Mouse (Mus musculus): ENCODE measurements around the gene Anks1b. TPM values are rescaled to one million over a fixed set of nuclear protein-coding genes. Genes with fewer than 3 reads are reported as not detected.

The Anks1b gene
- polyA plus RNA-seq, 1 experiment from 2014 or later: 17.3 TPM

- DNase-seq (ENCODE audit: low spot score) (no peak), ATAC-seq (replicated peaks; ENCODE audit: low FRiP score) (no peak)
- no peak overlapping the region for H3K4me2 ChIP-seq (ENCODE audit: low read depth, low read length, severe bottlenecking)
- H3K4me3 ChIP-seq (ENCODE audit: low read depth, low read length): no peak overlapping the region
- 95% methylated on average over 4 of the region's 4 CpGs for WGBS
- H3K36me3 ChIP-seq (ENCODE audit: control insufficient read depth, insufficient read depth, low read length): no peaks in the 10 kb centered on the region
- no peaks in the 10 kb centered on the region for H3K27me3 ChIP-seq (ENCODE audit: control insufficient read depth, insufficient read depth, low read length)
- H3K9me3 ChIP-seq (ENCODE audit: control insufficient read depth, low read length): no peaks in the 10 kb centered on the region
- H3K4me1 ChIP-seq (replicated peaks; ENCODE audit: control insufficient read depth, insufficient read depth, low read length): no peaks in the 10 kb centered on the region
- no peak overlapping the region for H3K9ac ChIP-seq (ENCODE audit: low read length)
- H3K27ac ChIP-seq (ENCODE audit: low read depth, low read length): no peak overlapping the region
Observed at GRCm38 (mm10) chr10:90329781-90330180, 456.5 kb downstream of the Anks1b start.

GRCm38 (mm10) chr10:90345394-90345793, 472.1 kb downstream of the Anks1b start:
- ATAC-seq (replicated peaks; ENCODE audit: low FRiP score): no peak
- H3K9ac ChIP-seq (ENCODE audit: low read length): no peak overlapping the region
- H3K27me3 ChIP-seq (ENCODE audit: control insufficient read depth, insufficient read depth, low read length): no peaks in the 10 kb centered on the region
- no peaks in the 10 kb centered on the region for H3K4me1 ChIP-seq (replicated peaks; ENCODE audit: control insufficient read depth, insufficient read depth, low read length)
- no peaks in the 10 kb centered on the region for H3K9me3 ChIP-seq (ENCODE audit: control insufficient read depth, low read length)
- H3K4me3 ChIP-seq (ENCODE audit: low read depth, low read length): no peak overlapping the region
- H3K36me3 ChIP-seq (ENCODE audit: control insufficient read depth, insufficient read depth, low read length): no peaks in the 10 kb centered on the region
- no peak for DNase-seq (ENCODE audit: low spot score)
- H3K27ac ChIP-seq (ENCODE audit: low read depth, low read length): no peak overlapping the region
- 86% methylated on average over 1 of the region's 1 CpGs for WGBS
- no peak overlapping the region for H3K4me2 ChIP-seq (ENCODE audit: low read depth, low read length, severe bottlenecking)

DNA sequence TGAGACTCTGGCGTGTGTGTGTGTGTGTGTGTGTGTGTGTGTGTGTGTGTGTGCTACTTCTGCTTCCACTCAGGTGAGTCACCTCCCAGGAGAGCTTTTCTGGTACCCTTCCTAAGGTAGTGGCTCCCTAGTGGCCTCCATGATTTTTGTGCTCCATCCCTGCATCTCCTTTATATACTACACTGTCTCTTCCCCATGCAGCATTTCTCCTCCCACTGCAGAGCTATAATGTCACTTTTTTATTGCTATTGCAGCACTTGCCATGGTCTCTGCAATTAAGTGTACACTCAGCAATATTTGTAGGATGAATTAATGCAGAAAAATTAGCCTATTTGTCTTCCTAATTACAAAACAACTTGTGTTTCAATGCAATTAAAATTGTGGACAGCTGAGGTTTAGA, 482.9 kb downstream of the Anks1b start:
- Histone ChIP-seq H3K4me1 (replicated peaks; ENCODE audit: control insufficient read depth, insufficient read depth, low read length) (no peaks in the 10 kb centered on the region), H3K4me3 (ENCODE audit: low read depth, low read length) (no peak overlapping the region), H3K27me3 (ENCODE audit: control insufficient read depth, insufficient read depth, low read length) (no peaks in the 10 kb centered on the region), H3K4me2 (ENCODE audit: low read depth, low read length, severe bottlenecking) (no peak overlapping the region), H3K9ac (ENCODE audit: low read length) (no peak overlapping the region), H3K36me3 (ENCODE audit: control insufficient read depth, insufficient read depth, low read length) (no peaks in the 10 kb centered on the region), H3K9me3 (ENCODE audit: control insufficient read depth, low read length) (no peaks in the 10 kb centered on the region), H3K27ac (ENCODE audit: low read depth, low read length) (no peak overlapping the region)
- DNase-seq (ENCODE audit: low spot score) (no peak), ATAC-seq (replicated peaks; ENCODE audit: low FRiP score) (no peak)
- 57% methylated on average over 1 of the region's 1 CpGs for WGBS

DNA sequence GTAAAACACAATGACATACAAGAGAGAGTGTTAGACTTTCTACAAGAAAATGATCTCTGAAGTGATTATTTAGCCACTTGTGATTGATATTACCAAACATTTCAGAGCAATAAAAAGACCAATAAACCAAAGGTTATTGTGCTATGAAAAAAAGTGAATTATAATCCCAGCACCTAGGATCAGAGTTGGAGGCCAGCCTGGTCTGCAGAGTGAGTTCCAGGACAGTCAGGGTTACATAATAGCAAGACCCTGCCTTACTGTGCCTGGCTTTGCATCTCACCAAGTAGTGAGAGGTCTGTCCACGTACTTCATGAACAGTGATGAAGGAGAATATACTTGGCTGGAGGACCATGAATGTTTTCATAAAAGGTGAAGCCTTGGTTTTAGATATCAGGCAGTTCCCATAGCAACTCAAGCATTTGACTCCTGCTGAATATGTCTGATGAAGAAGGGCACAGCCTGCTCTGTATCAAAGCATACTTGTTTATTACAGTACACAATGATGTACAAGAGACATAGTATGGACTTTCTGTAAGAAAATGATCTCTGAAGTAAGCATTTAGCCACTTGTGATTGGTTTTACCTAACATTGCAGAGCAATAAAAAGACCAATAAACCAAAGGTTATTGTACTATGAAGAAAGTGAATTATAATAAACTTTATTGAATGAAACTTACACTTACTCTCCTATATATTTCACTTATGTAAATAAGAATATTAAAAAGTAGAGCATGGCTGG, 484.0 kb downstream of the Anks1b start:
- WGBS: 80% methylated on average over 1 of the region's 1 CpGs
- H3K9me3 ChIP-seq (ENCODE audit: control insufficient read depth, low read length): no peaks in the 10 kb centered on the region
- no peak overlapping the region for H3K9ac ChIP-seq (ENCODE audit: low read length)
- ATAC-seq (replicated peaks; ENCODE audit: low FRiP score) (no peak), DNase-seq (ENCODE audit: low spot score) (no peak)
- no peak overlapping the region for H3K4me2 ChIP-seq (ENCODE audit: low read depth, low read length, severe bottlenecking)
- no peaks in the 10 kb centered on the region for H3K27me3 ChIP-seq (ENCODE audit: control insufficient read depth, insufficient read depth, low read length)
- no peak overlapping the region for H3K4me3 ChIP-seq (ENCODE audit: low read depth, low read length)
- H3K36me3 ChIP-seq (ENCODE audit: control insufficient read depth, insufficient read depth, low read length): no peaks in the 10 kb centered on the region
- H3K4me1 ChIP-seq (replicated peaks; ENCODE audit: control insufficient read depth, insufficient read depth, low read length): no peaks in the 10 kb centered on the region
- H3K27ac ChIP-seq (ENCODE audit: low read depth, low read length): no peak overlapping the region

DNA sequence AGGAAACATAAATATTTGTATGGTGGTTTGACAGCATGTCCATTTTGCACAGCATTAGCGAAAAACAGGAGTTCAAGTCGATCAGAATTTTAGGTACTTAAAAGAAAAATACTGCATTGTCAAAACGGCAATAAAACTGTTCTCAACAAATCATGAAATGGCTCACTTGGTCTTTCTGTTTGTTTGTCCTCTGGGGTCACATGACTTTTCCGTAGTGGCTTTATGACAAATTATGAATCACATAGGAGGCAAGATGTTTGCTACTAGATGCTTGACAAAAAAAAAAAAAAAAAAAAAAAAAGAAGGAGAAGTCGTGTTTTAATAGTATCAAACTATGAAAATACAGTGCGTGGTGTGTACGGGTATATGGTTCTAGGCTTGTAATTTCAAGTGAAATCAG, 495.7 kb downstream of the Anks1b start:
- DNase-seq (ENCODE audit: low spot score) (no peak), ATAC-seq (replicated peaks; ENCODE audit: low FRiP score) (no peak)
- H3K9ac ChIP-seq (ENCODE audit: low read length): no peak overlapping the region
- H3K9me3 ChIP-seq (ENCODE audit: control insufficient read depth, low read length): no peaks in the 10 kb centered on the region
- no peak overlapping the region for H3K4me2 ChIP-seq (ENCODE audit: low read depth, low read length, severe bottlenecking)
- no peaks in the 10 kb centered on the region for H3K36me3 ChIP-seq (ENCODE audit: control insufficient read depth, insufficient read depth, low read length)
- H3K27ac ChIP-seq (ENCODE audit: low read depth, low read length): no peak overlapping the region
- no peaks in the 10 kb centered on the region for H3K27me3 ChIP-seq (ENCODE audit: control insufficient read depth, insufficient read depth, low read length)
- 93% methylated on average over 7 of the region's 7 CpGs for WGBS
- no peak overlapping the region for H3K4me3 ChIP-seq (ENCODE audit: low read depth, low read length)
- H3K4me1 ChIP-seq (replicated peaks; ENCODE audit: control insufficient read depth, insufficient read depth, low read length): no peaks in the 10 kb centered on the region

DNA sequence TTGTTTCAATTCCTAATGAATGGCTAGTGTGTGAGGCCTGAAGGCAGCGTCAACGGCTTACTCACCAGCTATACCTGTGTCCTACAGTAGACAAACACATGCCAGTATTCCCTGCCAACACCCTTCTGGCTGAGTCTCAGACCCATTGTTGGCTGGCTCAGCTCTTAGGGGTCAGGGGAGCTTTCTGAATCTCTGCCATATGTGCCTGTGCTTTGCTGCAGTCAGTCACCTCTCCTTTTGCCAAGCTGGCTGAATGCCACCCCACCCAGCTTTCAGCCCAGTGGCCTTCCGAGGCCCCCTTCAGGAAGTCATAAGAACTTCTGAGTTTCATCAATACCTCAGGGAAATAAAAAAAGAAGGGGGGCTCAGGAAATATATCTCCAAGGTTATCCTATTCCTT, 497.4 kb downstream of the Anks1b start:
- H3K9ac ChIP-seq (ENCODE audit: low read length): no peak overlapping the region
- ATAC-seq (replicated peaks; ENCODE audit: low FRiP score) (no peak), DNase-seq (ENCODE audit: low spot score) (no peak)
- no peak overlapping the region for H3K4me3 ChIP-seq (ENCODE audit: low read depth, low read length)
- no peak overlapping the region for H3K27ac ChIP-seq (ENCODE audit: low read depth, low read length)
- no peak overlapping the region for H3K4me2 ChIP-seq (ENCODE audit: low read depth, low read length, severe bottlenecking)
- no peaks in the 10 kb centered on the region for H3K4me1 ChIP-seq (replicated peaks; ENCODE audit: control insufficient read depth, insufficient read depth, low read length)
- H3K9me3 ChIP-seq (ENCODE audit: control insufficient read depth, low read length): no peaks in the 10 kb centered on the region
- 85% methylated on average over 3 of the region's 3 CpGs for WGBS
- no peaks in the 10 kb centered on the region for H3K36me3 ChIP-seq (ENCODE audit: control insufficient read depth, insufficient read depth, low read length)
- no peaks in the 10 kb centered on the region for H3K27me3 ChIP-seq (ENCODE audit: control insufficient read depth, insufficient read depth, low read length)

DNA sequence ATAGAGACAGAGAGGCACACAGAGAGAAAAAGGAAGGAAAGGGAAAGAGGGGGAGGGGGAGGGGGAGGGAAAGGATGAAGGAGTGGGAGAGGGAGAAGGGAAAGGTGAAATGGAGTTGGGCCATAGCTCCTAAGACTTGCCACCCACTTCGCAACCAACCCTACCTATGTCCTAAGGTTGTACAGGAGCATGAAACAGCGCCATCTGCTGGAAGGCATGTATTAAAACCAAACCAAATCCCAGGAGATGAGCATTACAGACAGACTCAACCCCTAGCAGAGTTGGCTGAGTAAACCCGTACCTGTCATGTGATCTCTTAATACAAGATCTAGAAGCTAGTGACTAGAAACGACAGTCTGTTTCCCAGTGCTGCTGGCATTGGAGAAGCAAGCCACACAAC, 500.2 kb downstream of the Anks1b start:
- peak; percentile 53 for DNase-seq (ENCODE audit: low spot score)
- Histone ChIP-seq H3K27ac (ENCODE audit: low read depth, low read length) (no peak overlapping the region), H3K9me3 (ENCODE audit: control insufficient read depth, low read length) (no peaks in the 10 kb centered on the region), H3K4me1 (replicated peaks; ENCODE audit: control insufficient read depth, insufficient read depth, low read length) (no peaks in the 10 kb centered on the region), H3K36me3 (ENCODE audit: control insufficient read depth, insufficient read depth, low read length) (no peaks in the 10 kb centered on the region), H3K9ac (ENCODE audit: low read length) (no peak overlapping the region), H3K4me2 (ENCODE audit: low read depth, low read length, severe bottlenecking) (no peak overlapping the region), H3K27me3 (ENCODE audit: control insufficient read depth, insufficient read depth, low read length) (no peaks in the 10 kb centered on the region), H3K4me3 (ENCODE audit: low read depth, low read length) (no peak overlapping the region)
- ATAC-seq (replicated peaks; ENCODE audit: low FRiP score): no peak
- 25% methylated on average over 4 of the region's 4 CpGs for WGBS

- 80% methylated on average over 1 of the region's 1 CpGs for WGBS
- Histone ChIP-seq H3K4me3 (ENCODE audit: low read depth, low read length) (no peak overlapping the region), H3K27ac (ENCODE audit: low read depth, low read length) (no peak overlapping the region), H3K9ac (ENCODE audit: low read length) (no peak overlapping the region), H3K4me2 (ENCODE audit: low read depth, low read length, severe bottlenecking) (no peak overlapping the region), H3K4me1 (replicated peaks; ENCODE audit: control insufficient read depth, insufficient read depth, low read length) (no peaks in the 10 kb centered on the region; the same call in 1 of the 2 replicates), H3K9me3 (ENCODE audit: control insufficient read depth, low read length) (no peaks in the 10 kb centered on the region), H3K27me3 (ENCODE audit: control insufficient read depth, insufficient read depth, low read length) (no peaks in the 10 kb centered on the region), H3K36me3 (ENCODE audit: control insufficient read depth, insufficient read depth, low read length) (no peaks in the 10 kb centered on the region)
- ATAC-seq (replicated peaks; ENCODE audit: low FRiP score): no peak
- DNase-seq (ENCODE audit: low spot score): no peak
Observed at GRCm38 (mm10) chr10:90376605-90377004, 503.3 kb downstream of the Anks1b start.

DNA sequence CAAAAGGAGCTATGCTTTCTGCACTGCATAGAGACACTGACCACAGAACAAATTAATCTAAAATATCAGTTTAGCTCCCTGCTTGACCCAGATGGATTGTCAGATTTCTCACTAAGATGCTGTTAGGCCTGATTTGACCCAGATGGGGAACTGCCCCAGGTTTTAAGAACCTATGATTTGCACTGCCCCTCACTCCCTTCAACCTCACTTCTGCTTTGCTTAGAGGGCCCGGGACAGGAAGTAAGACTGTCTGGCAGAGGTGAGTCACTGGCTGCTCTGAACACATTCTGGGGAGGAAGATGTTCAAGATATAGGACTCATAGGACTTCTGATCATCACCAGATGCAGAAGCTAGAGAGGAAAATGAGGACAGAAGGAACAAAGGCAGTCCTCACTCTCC, 506.8 kb downstream of the Anks1b start:
- WGBS: 85% methylated on average over 1 of the region's 1 CpGs

More for the DNA sequence above, 506.8 kb downstream of the Anks1b start:
- no peak overlapping the region for H3K27ac ChIP-seq (ENCODE audit: low read depth, low read length)
- DNase-seq (ENCODE audit: low spot score) (no peak), ATAC-seq (replicated peaks; ENCODE audit: low FRiP score) (no peak)
- H3K4me3 ChIP-seq (ENCODE audit: low read depth, low read length): no peak overlapping the region
- no peaks in the 10 kb centered on the region; the same call in 1 of the 2 replicates for H3K4me1 ChIP-seq (replicated peaks; ENCODE audit: control insufficient read depth, insufficient read depth, low read length)
- no peaks in the 10 kb centered on the region for H3K9me3 ChIP-seq (ENCODE audit: control insufficient read depth, low read length)
- no peaks in the 10 kb centered on the region for H3K27me3 ChIP-seq (ENCODE audit: control insufficient read depth, insufficient read depth, low read length)
- no peak overlapping the region for H3K4me2 ChIP-seq (ENCODE audit: low read depth, low read length, severe bottlenecking)
- no peaks in the 10 kb centered on the region for H3K36me3 ChIP-seq (ENCODE audit: control insufficient read depth, insufficient read depth, low read length)
- H3K9ac ChIP-seq (ENCODE audit: low read length): no peak overlapping the region
